Mouse (Mus musculus) heart, adult 11 months (tissue): ENCODE measurements at regions not wholly inside any gene's neighbourhood (a gene's known extent, or its start where the extent isn't known, plus 50 kb on each side); places are given as distances from the start of the nearest gene placed in this dataset.
A peak's percentile ranks its signal among the peaks of the same experiment; 100 is the strongest.

Experiments
- DNase-seq: peaks from one replicate; pipeline ENCODE4 v3.0.0; 2022

DNA sequence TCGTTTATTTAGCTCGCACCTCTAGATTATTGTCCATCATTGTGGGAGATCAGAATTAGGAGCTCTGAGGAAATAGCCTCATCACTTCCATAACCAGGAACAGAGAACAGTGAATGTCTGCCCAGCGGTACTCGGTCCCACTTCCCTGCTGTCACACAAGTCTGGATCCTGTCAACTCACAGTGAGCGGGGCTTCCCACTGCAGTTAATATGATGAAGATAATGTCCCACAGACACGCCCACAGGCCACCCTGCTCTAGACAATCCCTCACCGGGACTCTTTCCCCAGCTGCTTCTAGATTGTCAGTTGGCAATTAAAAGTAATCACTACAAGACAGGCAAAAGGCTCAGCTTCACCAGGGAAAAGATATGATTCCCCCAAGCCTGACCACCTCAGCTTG lies 124.2 kb upstream of the Plekha5 start:
- peak; percentile 88 for DNase-seq

DNA sequence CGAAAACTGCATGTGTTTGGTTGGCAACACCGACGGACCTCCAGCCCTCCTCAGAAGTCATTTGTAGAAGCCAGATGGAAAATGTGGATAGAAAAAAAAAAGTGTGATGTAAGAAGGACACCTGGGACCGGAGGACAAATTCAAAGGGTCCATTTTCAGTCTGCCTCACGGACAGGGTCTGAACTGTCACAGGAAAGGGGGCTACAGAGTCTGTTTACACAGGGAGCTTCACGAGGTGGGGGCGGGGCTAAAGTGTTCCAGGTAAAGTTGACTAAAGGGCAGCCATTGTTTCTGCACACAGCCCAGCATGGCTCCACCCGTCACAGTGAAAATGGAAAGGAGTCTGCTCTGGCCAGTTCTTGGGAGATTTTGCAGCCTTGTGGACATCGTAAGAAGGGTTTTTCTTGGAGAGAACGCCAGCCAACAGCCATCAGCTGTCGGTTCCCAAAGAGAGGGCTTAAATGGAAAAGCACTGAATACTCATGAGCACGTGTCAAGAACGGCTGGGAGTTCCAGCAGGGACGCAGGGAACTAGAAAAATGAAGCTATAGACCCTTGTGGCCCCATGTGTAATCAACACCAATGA lies 125.8 kb upstream of the Plekha5 start:
- peak; percentile 92 for DNase-seq

GRCm38 (mm10) chr6:140297561-140297960 lies 126.3 kb upstream of the Plekha5 start:
- peak; percentile 27 for DNase-seq

DNA sequence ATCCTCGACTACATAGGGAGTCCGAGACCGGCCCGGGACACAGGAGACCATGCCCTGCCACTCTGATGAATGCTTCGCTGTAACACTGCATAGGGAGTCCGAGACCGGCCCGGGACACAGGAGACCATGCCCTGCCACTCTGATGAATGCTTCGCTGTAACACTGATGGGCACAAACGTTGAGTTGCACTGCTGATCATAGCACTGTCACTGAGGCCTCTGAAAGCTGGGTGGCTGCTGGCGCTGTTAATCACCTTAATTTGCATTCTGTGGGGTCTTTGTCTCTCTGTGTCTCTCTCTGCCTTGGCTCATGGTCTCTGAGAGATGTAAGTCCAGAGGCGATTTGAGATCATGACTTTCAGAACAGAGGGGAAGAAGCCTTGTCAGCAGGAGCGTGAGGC lies 133.7 kb upstream of the Plekha5 start:
- DNase-seq, result no peak

DNA sequence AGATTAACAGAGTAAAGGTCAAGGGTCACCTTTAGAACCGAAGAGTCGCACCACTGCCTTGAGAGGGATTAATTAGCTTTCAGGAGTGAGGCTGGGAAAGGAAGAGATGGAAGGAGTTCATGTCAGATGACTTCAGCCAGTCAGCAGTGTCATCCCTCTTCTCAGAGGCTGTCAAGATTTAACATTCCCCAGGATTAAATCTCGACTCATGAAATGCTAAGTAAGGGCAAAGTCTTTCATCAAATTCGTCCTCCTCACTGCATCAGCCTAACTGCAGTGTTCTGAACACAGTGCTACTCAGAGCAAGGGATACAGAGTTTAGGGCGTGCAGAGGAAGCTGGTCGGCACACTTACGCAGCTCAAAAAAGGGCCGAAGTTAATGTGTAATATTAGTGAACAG lies 135.1 kb upstream of the Plekha5 start:
- no peak for DNase-seq

- DNase-seq, result peak; percentile 91
Measured at GRCm38 (mm10) chr6:140282285-140282577, 141.6 kb upstream of the Plekha5 start.

- peak; percentile 76 for DNase-seq
Measured at GRCm38 (mm10) chr6:140281488-140282284, 142.2 kb upstream of the Plekha5 start.

DNA sequence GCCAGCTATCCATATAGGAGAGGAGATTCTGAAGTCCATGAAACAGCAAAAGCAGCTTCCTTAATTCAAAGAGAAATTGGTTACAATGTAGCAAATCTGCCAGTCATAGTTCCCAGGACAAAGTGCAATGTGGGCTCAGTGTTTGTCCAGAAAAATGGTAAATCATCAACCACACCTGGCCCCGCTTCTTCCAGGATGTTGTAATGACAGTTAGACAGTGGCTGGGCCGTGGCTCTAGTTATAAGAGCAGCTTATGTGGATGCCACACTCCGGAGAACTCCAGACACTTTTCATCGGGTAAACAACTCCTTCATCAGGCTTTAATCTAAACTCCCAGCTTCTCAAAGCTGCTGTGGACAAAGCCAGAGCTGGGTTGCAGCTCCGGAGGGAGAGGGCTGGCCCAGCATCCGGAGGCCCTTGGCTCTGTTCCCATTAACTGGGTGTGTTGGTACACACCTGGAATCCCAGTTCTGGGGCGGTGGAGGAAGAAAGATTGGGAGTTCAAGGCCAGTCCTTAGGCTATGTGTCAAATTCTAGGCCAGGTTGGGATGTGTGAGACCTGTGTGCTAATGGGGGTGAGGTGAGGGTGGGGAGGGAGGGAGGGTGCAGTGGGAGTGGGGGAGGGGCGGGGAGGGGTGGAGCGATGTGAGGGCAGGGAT lies 142.9 kb upstream of the Plekha5 start:
- peak; percentile 83 for DNase-seq

DNA sequence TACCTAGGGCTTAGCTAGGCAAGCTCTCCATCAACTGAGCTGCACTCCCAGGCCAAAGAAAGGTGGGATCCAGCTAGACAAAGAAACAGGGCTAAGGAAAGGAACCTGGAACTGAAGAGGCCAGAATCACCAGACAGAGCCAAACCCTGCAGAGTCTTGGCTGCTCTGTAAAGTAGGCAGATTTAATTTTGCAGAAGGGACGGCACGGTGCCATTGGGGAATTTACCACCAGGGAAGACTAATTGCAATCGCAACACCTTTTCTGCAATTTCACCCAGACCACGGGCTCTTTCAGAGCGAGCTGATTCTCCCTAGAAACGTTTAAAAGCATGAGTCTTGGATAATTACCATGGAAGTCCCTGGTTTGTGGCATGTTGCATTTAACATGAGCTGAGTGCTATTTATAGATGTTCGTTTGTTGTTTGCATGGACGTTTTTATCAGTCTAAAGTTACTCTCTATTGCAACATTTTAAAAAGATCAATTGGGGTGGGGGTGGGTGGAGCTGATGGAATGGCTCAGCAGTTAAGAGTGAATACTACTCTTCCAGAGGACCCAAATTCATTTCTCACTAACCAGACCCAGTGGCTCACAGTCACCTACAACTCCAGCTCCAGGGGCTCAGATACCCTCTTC lies 144.0 kb upstream of the Plekha5 start:
- DNase-seq, result peak; percentile 60

- peak; percentile 40 for DNase-seq
Measured at GRCm38 (mm10) chr6:140278750-140279149, 145.1 kb upstream of the Plekha5 start.

DNA sequence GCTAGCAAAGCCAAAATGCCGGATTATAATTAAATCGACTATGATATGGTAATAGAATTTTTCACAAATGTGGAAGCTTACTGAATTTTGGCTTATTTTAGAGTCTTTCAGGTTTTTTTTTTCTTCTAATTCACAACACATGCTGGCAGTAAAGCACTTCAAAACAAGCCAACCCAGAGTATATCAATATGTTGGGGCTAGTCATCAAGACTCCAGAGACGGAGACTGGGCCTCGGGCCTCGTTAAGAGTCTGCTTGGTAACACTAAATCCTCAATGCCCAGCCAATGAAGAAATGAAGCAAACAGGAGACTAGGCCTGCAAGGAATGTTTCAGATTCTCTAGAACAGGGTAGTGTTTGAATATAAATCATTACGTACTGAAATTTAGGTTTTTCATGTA lies 153.3 kb upstream of the Plekha5 start:
- DNase-seq, result no peak

- DNase-seq, result peak; percentile 74
Measured at GRCm38 (mm10) chr6:140268315-140269070, 155.4 kb upstream of the Plekha5 start.

DNA sequence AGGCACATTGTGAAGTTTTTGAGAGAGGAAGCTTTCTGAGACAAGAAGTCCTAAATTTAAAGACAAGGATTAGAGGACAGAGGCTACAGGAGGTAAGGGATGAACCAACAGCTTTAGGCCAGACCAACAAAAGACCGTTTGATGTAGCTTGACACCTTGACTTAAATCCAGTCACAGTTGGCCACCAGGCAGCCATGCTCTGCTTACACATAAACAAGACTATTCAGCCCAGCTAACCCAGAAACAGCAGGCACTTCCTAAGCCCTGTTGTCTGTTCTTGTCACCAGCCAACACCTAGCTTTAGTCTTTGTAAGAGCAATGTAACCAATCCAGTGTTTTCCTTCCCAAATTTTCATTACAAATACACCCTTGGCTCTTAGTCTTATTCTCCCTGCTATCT lies 159.9 kb upstream of the Plekha5 start:
- peak; percentile 36 for DNase-seq

DNA sequence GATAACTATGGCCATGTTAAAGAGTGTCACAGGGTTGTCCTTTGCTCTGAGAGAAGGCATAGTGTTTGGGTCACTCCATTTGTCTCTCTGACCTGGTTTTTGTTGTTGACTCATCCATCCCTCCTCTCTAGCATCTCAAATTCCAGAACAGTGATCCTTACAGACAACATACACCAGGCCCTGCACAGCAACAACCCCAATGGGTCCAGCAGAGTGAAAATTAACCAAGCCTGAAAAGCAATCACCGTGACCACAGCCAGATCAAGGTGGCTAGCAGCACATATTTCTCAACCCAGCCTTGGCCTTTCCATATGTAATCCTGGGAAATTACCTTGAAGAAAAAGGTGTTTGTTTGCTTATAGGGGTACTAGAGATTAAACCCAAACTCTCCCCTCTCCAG lies 162.0 kb upstream of the Plekha5 start:
- peak; percentile 8 for DNase-seq

- peak; percentile 27 for DNase-seq
Measured at GRCm38 (mm10) chr6:140258761-140259160, 165.1 kb upstream of the Plekha5 start.

DNA sequence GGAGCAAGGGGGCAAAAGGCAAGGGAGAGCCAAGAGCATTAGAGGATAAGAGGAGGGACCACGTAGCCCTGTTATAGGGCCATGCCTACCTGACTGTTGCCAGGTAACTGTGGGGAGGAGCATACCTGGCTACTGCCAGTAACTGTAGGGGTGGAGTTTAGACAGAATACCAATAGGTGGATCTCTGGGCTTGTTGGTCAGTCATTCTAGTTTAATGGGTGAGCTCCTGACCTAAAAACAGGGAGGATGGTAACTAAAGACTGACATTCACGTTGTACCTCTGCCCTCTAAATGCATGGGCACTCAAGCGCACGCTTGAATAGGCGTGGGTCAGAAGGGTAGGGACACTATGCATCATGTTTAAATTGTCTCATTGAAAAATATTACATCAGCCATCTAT lies 165.8 kb upstream of the Plekha5 start:
- no peak for DNase-seq

DNA sequence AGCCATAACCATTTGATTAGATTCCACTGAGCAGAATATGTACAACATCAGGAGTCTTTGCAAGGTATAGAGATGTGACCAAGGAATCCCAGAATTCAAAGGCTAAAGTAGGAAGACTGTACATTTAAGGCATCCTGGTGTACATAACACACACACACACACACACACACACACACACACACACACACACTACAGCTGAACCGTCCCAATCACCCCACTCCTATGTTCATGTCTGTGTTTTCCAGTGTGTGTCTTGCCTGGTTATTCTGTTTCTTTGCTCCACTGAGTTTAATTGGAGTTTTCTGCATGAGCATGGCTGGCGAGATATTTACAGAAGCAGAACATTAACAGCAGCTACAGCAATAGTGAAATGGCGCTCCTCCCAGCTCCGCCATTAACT lies 172.3 kb upstream of the Plekha5 start:
- no peak for DNase-seq

DNA sequence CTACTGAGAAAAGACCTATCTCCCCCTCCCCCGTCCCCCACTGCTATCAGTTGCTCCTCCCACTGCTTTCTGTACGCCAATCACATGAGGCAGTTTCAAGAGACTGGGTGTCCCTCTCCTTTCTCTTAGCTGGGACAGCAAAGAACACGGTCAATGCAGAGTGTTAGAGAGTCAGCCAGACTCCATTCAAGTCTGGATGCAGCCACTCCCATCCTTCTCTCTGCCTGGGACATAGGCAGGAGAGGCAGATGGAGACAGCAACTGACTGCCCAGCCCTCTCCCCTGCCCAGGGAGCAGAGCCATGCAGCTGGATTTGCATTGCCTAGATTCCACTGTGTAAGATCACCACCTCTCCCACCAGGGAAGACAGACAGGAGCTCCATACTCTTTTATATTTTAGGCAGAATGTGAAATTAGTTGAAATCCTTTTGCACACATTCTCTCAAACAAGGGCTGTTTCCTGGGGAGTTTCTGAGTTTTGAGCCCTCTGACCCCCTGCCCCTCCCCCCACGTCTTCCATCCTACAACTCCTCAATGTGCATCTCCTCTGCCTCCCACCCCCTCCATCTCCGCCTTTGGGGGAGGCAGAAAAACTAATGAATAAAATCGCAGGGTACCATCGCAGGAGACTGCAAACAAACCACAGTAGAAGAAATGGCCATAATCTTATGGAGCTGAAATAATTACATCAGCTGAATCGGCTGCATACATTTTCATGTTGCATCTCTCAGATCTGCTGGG lies 180.3 kb upstream of the Plekha5 start:
- DNase-seq, result peak; percentile 33

DNA sequence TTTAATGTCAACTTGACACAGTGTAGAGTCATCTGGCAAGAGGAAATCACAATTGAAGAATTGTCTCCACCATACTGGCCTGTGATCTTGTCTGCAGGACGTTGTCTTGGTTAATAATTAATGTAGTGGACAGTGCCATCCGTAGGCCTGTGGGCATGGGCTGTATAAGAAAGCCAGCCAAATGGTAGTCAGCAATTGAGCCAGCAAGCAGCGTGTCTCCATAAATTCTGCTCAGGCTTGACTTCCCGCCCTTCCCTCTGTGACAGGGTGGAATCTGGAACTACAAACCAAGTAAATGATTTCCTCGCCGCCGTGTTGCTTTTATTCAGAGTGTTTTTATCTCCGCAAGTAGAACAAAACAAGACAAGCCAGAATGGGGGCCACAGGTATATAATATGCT lies 184.5 kb upstream of the Plekha5 start:
- DNase-seq, result no peak

DNA sequence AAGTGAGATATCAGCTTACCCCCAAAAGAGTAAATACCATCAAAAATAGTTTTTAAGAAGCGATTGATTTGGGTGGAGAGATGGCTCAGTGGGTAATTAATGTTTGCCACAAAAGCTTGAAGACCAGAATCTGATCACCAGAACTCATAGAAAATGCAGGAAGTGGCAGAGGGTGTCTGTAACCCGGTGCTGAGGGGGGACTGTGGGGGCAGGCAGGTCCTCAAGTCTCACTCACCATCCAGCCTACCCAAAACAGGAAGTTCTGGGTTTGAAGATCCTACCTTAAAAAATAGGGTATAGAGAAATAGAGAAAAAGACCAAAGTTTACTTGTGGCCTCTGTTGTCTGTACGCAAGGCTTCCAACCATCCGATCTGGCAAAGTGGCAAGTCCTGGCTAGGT lies 190.3 kb upstream of the Plcz1 start:
- DNase-seq, result no peak

DNA sequence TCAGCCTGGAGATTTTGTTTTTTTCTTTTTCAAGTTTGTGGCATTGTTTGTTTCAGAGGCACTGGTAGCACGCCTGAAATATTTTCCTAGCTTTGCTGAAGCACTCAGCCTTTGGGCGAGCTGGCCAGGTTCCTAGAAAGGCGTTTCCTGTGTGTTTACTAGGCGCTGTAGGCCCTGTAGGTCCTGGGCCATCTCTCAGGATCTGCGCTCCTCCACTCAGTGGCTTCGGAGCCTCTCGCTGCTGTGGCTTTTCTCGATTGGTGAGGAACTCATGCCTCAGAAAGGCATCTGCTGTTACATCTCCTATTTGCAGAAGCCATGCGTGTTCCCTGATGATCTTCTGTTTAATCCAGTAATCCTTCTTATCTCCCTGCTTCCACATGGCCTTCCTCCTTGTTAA lies 188.0 kb upstream of the Plcz1 start:
- peak; percentile 92 for DNase-seq

DNA sequence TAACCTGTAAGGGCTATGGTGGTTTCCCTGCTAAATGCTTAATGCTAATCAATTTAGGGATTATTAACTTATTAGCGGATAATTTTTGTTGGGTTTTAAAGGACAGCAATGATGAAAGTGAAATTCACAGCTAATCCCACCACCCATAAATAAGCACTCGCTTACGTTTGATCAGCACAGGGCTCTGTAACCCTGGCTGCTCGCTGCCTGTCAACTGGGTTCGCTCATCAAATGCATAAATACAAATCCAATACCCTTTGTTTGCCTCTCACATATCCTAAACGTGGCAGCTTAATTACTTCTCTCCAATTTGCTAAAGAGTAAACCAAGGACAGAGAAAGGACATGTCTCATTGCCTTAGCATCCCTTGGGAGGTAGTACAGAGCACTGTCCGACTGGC lies 187.5 kb upstream of the Plcz1 start:
- no peak for DNase-seq
